Mouse (Mus musculus) stomach, postnatal 0 days (tissue): Measurements from ENCODE around the gene Zfyve21.

ENCODE experiments used
- CTCF ChIP-seq: IDR thresholded peaks from 2 replicates; pipeline ENCODE4 v1.5.1; 2016; ENCODE audit warnings: antibody characterized with exemption, low read depth, mild to moderate bottlenecking, moderate library complexity
- EP300 ChIP-seq: optimal IDR thresholded peaks from 2 replicates; pipeline ENCODE3; 2016; ENCODE audit warnings: antibody characterized with exemption

DNA sequence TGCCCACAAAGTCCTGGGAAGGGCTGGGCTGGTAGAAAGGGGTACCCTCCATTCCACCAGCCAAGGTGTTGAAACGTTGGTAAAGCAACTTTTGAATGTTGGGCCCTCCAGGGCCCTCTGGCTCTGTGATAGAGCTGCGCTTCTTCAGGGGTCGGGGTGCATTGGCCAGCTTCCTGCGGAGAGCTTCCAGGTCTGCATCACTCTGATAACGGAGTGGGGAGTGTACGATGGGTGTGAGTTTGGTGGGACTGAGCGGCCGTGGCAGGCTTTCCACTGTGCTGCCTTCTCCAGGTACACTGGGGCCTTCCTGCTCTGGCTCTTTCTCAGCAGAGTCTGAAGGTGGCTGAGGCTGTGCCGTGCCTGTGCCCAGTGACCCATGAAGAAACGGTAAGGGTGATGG lies 19.5 kb downstream of the Zfyve21 start:
- TF ChIP-seq EP300: no peak
- TF ChIP-seq CTCF: no peak
